In genomic region chr16:10528382-10528781, GRCm38 (mm10) we compare ENCODE assay signal across 14 mouse cellular contexts. TPM values are rescaled to one million over a fixed set of nuclear protein-coding genes. Genes with fewer than 3 reads are reported as not detected.
ATAC-seq lines count a peak whose summit lies in the region.
"Had no signal": no experiment of that assay in that cellular context is flagged by ENCODE, and none has a peak within 500 bp of the region (broad histone marks: within the 10 kb centered on the region; RNA-seq: fewer than 3 reads in every experiment).

No protein-coding gene starts in this region.

- no peaks in the 10 kb centered on the region for H3K9me3 ChIP-seq in heart, embryonic 13.5 days
- no peaks in the 10 kb centered on the region for H3K9me3 ChIP-seq in heart, embryonic 11.5 days (replicated peaks; ENCODE audit: control insufficient read depth, low read length)
- no peaks in the 10 kb centered on the region for H3K9me3 ChIP-seq in neural tube, embryonic 13.5 days
- no peaks in the 10 kb centered on the region for H3K9me3 ChIP-seq in neural tube, embryonic 15.5 days (replicated peaks)
- H3K9me3 ChIP-seq: embryonic facial prominence, embryonic 10.5 days; embryonic facial prominence, embryonic 12.5 days; forebrain, embryonic 13.5 days; forebrain, embryonic 15.5 days; G1E had no signal

- no peak overlapping the region for H3K27ac ChIP-seq in heart, embryonic 13.5 days (replicated peaks)
- H3K27ac ChIP-seq in heart, embryonic 11.5 days (ENCODE audit: low read depth, low read length) = no peak overlapping the region
- H3K27ac ChIP-seq in neural tube, embryonic 13.5 days (replicated peaks) = no peak overlapping the region
- H3K27ac ChIP-seq in neural tube, embryonic 15.5 days (replicated peaks) = no peak overlapping the region
- H3K27ac ChIP-seq: embryonic facial prominence, embryonic 10.5 days; embryonic facial prominence, embryonic 12.5 days; forebrain, embryonic 13.5 days had no signal

- no peak overlapping the region for H3K4me3 ChIP-seq in heart, embryonic 13.5 days
- no peak overlapping the region for H3K4me3 ChIP-seq in heart, embryonic 11.5 days (ENCODE audit: low read depth, low read length)
- no peak overlapping the region for H3K4me3 ChIP-seq in neural tube, embryonic 13.5 days
- H3K4me3 ChIP-seq in neural tube, embryonic 15.5 days (replicated peaks) = no peak overlapping the region
- H3K4me3 ChIP-seq: embryonic facial prominence, embryonic 10.5 days; embryonic facial prominence, embryonic 12.5 days; forebrain, embryonic 13.5 days; forebrain, embryonic 15.5 days had no signal

- peaks cover 30% of the 10 kb centered on the region for H3K36me3 ChIP-seq in heart, embryonic 13.5 days
- H3K36me3 ChIP-seq in heart, embryonic 11.5 days (ENCODE audit: control insufficient read depth, insufficient read depth, low read length) = 0 out of 2 replicates have a peak, but pooled peaks cover 4% of the 10 kb centered on the region
- H3K36me3 ChIP-seq in neural tube, embryonic 13.5 days = peaks cover 28% of the 10 kb centered on the region
- H3K36me3 ChIP-seq in neural tube, embryonic 15.5 days = peaks cover 19% of the 10 kb centered on the region; the same call in 1 of the 2 replicates

- no peaks in the 10 kb centered on the region for H3K27me3 ChIP-seq in heart, embryonic 13.5 days (replicated peaks)
- H3K27me3 ChIP-seq in heart, embryonic 11.5 days (ENCODE audit: control insufficient read depth, insufficient read depth, low read length) = no peaks in the 10 kb centered on the region
- no peaks in the 10 kb centered on the region for H3K27me3 ChIP-seq in neural tube, embryonic 13.5 days
- H3K27me3 ChIP-seq in neural tube, embryonic 15.5 days (replicated peaks) = no peaks in the 10 kb centered on the region
- H3K27me3 ChIP-seq: embryonic facial prominence, embryonic 12.5 days; forebrain, embryonic 13.5 days; forebrain, embryonic 15.5 days; Patski had no signal

- no peak overlapping the region for H3K4me2 ChIP-seq in heart, embryonic 13.5 days
- no peak overlapping the region for H3K4me2 ChIP-seq in heart, embryonic 11.5 days
- no peak overlapping the region for H3K4me2 ChIP-seq in neural tube, embryonic 13.5 days
- H3K4me2 ChIP-seq in neural tube, embryonic 15.5 days = no peak overlapping the region
- H3K4me2 ChIP-seq: embryonic facial prominence, embryonic 12.5 days; forebrain, embryonic 13.5 days; forebrain, embryonic 15.5 days had no signal

- 75% methylated on average over 3 of the region's 3 CpGs for WGBS in heart, embryonic 13.5 days
- 77% methylated on average over 3 of the region's 3 CpGs for WGBS in heart, embryonic 11.5 days (ENCODE audit: insufficient replicate concordance)
- 76% methylated on average over 3 of the region's 3 CpGs for WGBS in neural tube, embryonic 13.5 days
- WGBS in neural tube, embryonic 15.5 days = 88% methylated on average over 3 of the region's 3 CpGs

- no peak for ATAC-seq in heart, embryonic 13.5 days (ENCODE audit: extremely low read depth, insufficient number of reproducible peaks, low FRiP score, low TSS enrichment)
- ATAC-seq in heart, embryonic 11.5 days (replicated peaks; ENCODE audit: insufficient number of reproducible peaks, low FRiP score, low TSS enrichment) = no peak
- ATAC-seq in neural tube, embryonic 13.5 days (ENCODE audit: low read depth) = no peak
- ATAC-seq in neural tube, embryonic 15.5 days (ENCODE audit: low FRiP score) = no peak
- ATAC-seq in megakaryocyte progenitor cell, adult 5-6 weeks (replicated peaks; ENCODE audit: poor library complexity) = no peak
- ATAC-seq: activated CD4-positive, CD25-positive, alpha-beta regulatory T cell, adult 4 months; forebrain, embryonic 13.5 days; forebrain, embryonic 15.5 days; forebrain, postnatal 0 days; Patski had no signal

- 0 out of 2 replicates have a peak overlapping the region, but pooled peaks have one; percentile 7 for H3K9ac ChIP-seq in heart, embryonic 13.5 days
- no peak overlapping the region for H3K9ac ChIP-seq in heart, embryonic 11.5 days (ENCODE audit: low read depth, low read length)
- H3K9ac ChIP-seq in neural tube, embryonic 13.5 days = 0 out of 2 replicates have a peak overlapping the region, but pooled peaks have one; percentile 5
- no peak overlapping the region for H3K9ac ChIP-seq in neural tube, embryonic 15.5 days (replicated peaks)
- H3K9ac ChIP-seq: embryonic facial prominence, embryonic 12.5 days; forebrain, embryonic 13.5 days; forebrain, embryonic 15.5 days; forebrain, postnatal 0 days had no signal

- H3K4me1 ChIP-seq in heart, embryonic 13.5 days = peaks cover 27% of the 10 kb centered on the region
- H3K4me1 ChIP-seq in heart, embryonic 11.5 days (ENCODE audit: control insufficient read depth, insufficient read depth, low read length) = peaks cover 10% of the 10 kb centered on the region
- no peaks in the 10 kb centered on the region for H3K4me1 ChIP-seq in neural tube, embryonic 13.5 days (replicated peaks)
- no peaks in the 10 kb centered on the region for H3K4me1 ChIP-seq in neural tube, embryonic 15.5 days
- H3K4me1 ChIP-seq: embryonic facial prominence, embryonic 10.5 days; embryonic facial prominence, embryonic 12.5 days; forebrain, embryonic 13.5 days had no signal

RNA-seq across cellular contexts. Expression of gene Dexi, which starts 14.5 kb away (rescaled TPM):
- 13.3 and 15.0 TPM in 2 replicates for polyA plus RNA-seq in heart, embryonic 13.5 days (2015; fragmentation: Nextera tagmentation; extraction: Ambion mirVana)
- polyA plus RNA-seq in heart, embryonic 11.5 days (2014; fragmentation: Nextera tagmentation; extraction: Ambion mirVana) = 14.3 and 16.3 TPM in 2 replicates
- polyA plus RNA-seq in neural tube, embryonic 13.5 days (2015; fragmentation: Nextera tagmentation; extraction: Ambion mirVana) = 19.1 and 21.8 TPM in 2 replicates
- 17.4 and 18.3 TPM in 2 replicates for polyA plus RNA-seq in neural tube, embryonic 15.5 days (2015; fragmentation: Nextera tagmentation; extraction: Ambion mirVana)
- 5.7 and 7.3 TPM in 2 replicates for total RNA-seq in megakaryocyte progenitor cell, adult 5-6 weeks (2015)
- 3.3 and 6.0 TPM in 2 replicates for total RNA-seq in megakaryocyte progenitor cell, adult 5-6 weeks (2017)

RNA-seq across cellular contexts. Expression of gene Clec16a, which starts 16.8 kb away (rescaled TPM):
- polyA plus RNA-seq in heart, embryonic 13.5 days (2015; fragmentation: Nextera tagmentation; extraction: Ambion mirVana) = 24.9 and 29.7 TPM in 2 replicates
- 28.8 and 39.1 TPM in 2 replicates for polyA plus RNA-seq in heart, embryonic 11.5 days (2014; fragmentation: Nextera tagmentation; extraction: Ambion mirVana)
- 68.7 and 69.0 TPM in 2 replicates for polyA plus RNA-seq in neural tube, embryonic 13.5 days (2015; fragmentation: Nextera tagmentation; extraction: Ambion mirVana)
- polyA plus RNA-seq in neural tube, embryonic 15.5 days (2015; fragmentation: Nextera tagmentation; extraction: Ambion mirVana) = 62.6 and 71.6 TPM in 2 replicates
- total RNA-seq in megakaryocyte progenitor cell, adult 5-6 weeks (2015) = 10.8 and 11.5 TPM in 2 replicates
- total RNA-seq in megakaryocyte progenitor cell, adult 5-6 weeks (2017) = 12.6 and 14.6 TPM in 2 replicates

RNA-seq across cellular contexts. Expression of gene Ciita, which starts 48.5 kb away (rescaled TPM):
- polyA plus RNA-seq in heart, embryonic 13.5 days (2015; fragmentation: Nextera tagmentation; extraction: Ambion mirVana) = 0.17 and 0.29 TPM in 2 replicates
- 0.19 and 0.35 TPM in 2 replicates for polyA plus RNA-seq in heart, embryonic 11.5 days (2014; fragmentation: Nextera tagmentation; extraction: Ambion mirVana)
- 0.35 and 0.54 TPM in 2 replicates for polyA plus RNA-seq in neural tube, embryonic 13.5 days (2015; fragmentation: Nextera tagmentation; extraction: Ambion mirVana)
- polyA plus RNA-seq in neural tube, embryonic 15.5 days (2015; fragmentation: Nextera tagmentation; extraction: Ambion mirVana) = 0.47 and 3.4 TPM in 2 replicates
- total RNA-seq in megakaryocyte progenitor cell, adult 5-6 weeks (2015) = 0.20 and 0.54 TPM in 2 replicates
- total RNA-seq in megakaryocyte progenitor cell, adult 5-6 weeks (2017) = 0.14 and 1.1 TPM in 2 replicates
- total RNA-seq: forebrain, postnatal 0 days had no signal
- polyA plus RNA-seq: C2C12, G1E had no signal

Comparison
In these comparisons a context has a peak if more than half of its experiments do, and no peak if none do; other contexts are left out.
1. H3K9ac ChIP-seq: peak in heart, embryonic 13.5 days (single experiment) and neural tube, embryonic 13.5 days (single experiment); none in heart, embryonic 11.5 days (single experiment) and neural tube, embryonic 15.5 days (single experiment).